Mouse (Mus musculus): ENCODE results near the gene Tmem184b. TPM values are rescaled to one million over a fixed set of nuclear protein-coding genes. Genes with fewer than 3 reads are reported as not detected.

Tmem184b gene
- 43.6 and 46.4 TPM in 2 replicates for polyA plus RNA-seq (2015; fragmentation: Nextera tagmentation; extraction: Ambion mirVana)

- peak within 1 kb of the TSS; percentile 69 for H3K27ac ChIP-seq (ENCODE audit: low read length)
- peak within 1 kb of the TSS; percentile 91 for H3K9ac ChIP-seq (ENCODE audit: low read depth, low read length)
- peak; percentile 91 for ATAC-seq
- WGBS: under 1% methylated on average over 89 of the region's 90 CpGs
- peak within 1 kb of the TSS; percentile 74 for H3K4me2 ChIP-seq (ENCODE audit: low read depth, low read length)
- H3K27me3 ChIP-seq (replicated peaks; ENCODE audit: control insufficient read depth, insufficient read depth, low read length): no peaks in the 10 kb centered on the region
- H3K4me3 ChIP-seq (ENCODE audit: low read length): peak within 1 kb of the TSS; percentile 96
- H3K9me3 ChIP-seq (ENCODE audit: control insufficient read depth, low read length): no peaks in the 10 kb centered on the region
- H3K4me1 ChIP-seq (ENCODE audit: control insufficient read depth, insufficient read depth, low read length): peaks cover 38% of the 10 kb centered on the region
- H3K36me3 ChIP-seq (ENCODE audit: control insufficient read depth, insufficient read depth, low read length): no peaks in the 10 kb centered on the region
Observed at GRCm38 (mm10) chr15:79402836-79403762, at the start of gene Tmem184b. Gene Tmem184b, minus strand, starts transcription at chr15:79403569.

- no peak for ATAC-seq
- WGBS: 94% methylated on average over 3 of the region's 3 CpGs
- Histone ChIP-seq H3K4me3 (ENCODE audit: low read length) (no peak overlapping the region), H3K4me2 (ENCODE audit: low read depth, low read length) (no peak overlapping the region), H3K9ac (ENCODE audit: low read depth, low read length) (no peak overlapping the region), H3K27ac (ENCODE audit: low read length) (no peak overlapping the region), H3K36me3 (ENCODE audit: control insufficient read depth, insufficient read depth, low read length) (no peaks in the 10 kb centered on the region), H3K27me3 (replicated peaks; ENCODE audit: control insufficient read depth, insufficient read depth, low read length) (no peaks in the 10 kb centered on the region), H3K4me1 (ENCODE audit: control insufficient read depth, insufficient read depth, low read length) (no peaks in the 10 kb centered on the region), H3K9me3 (ENCODE audit: control insufficient read depth, low read length) (no peaks in the 10 kb centered on the region)
Observed at GRCm38 (mm10) chr15:79448041-79448440, 44.7 kb upstream of the Tmem184b start.

GRCm38 (mm10) chr15:79445786-79446654 is 42.7 kb upstream of the Tmem184b start:
- H3K4me3 ChIP-seq (ENCODE audit: low read length): no peak overlapping the region
- H3K4me1 ChIP-seq (ENCODE audit: control insufficient read depth, insufficient read depth, low read length): peaks cover 3% of the 10 kb centered on the region; the same call in 1 of the 2 replicates
- H3K27me3 ChIP-seq (replicated peaks; ENCODE audit: control insufficient read depth, insufficient read depth, low read length): no peaks in the 10 kb centered on the region
- no peak overlapping the region for H3K4me2 ChIP-seq (ENCODE audit: low read depth, low read length)
- H3K9me3 ChIP-seq (ENCODE audit: control insufficient read depth, low read length): no peaks in the 10 kb centered on the region
- 75% methylated on average over 8 of the region's 8 CpGs for WGBS
- H3K9ac ChIP-seq (ENCODE audit: low read depth, low read length): no peak overlapping the region
- ATAC-seq: no peak
- H3K36me3 ChIP-seq (ENCODE audit: control insufficient read depth, insufficient read depth, low read length): no peaks in the 10 kb centered on the region
- no peak overlapping the region for H3K27ac ChIP-seq (ENCODE audit: low read length)

GRCm38 (mm10) chr15:79443856-79444410 is 40.6 kb upstream of the Tmem184b start:
- WGBS: 61% methylated on average over 7 of the region's 7 CpGs

GRCm38 (mm10) chr15:79442961-79443518 is 39.7 kb upstream of the Tmem184b start:
- 83% methylated on average over 9 of the region's 9 CpGs for WGBS
- Histone ChIP-seq H3K27ac (ENCODE audit: low read length) (no peak overlapping the region), H3K9ac (ENCODE audit: low read depth, low read length) (no peak overlapping the region), H3K27me3 (replicated peaks; ENCODE audit: control insufficient read depth, insufficient read depth, low read length) (no peaks in the 10 kb centered on the region), H3K36me3 (ENCODE audit: control insufficient read depth, insufficient read depth, low read length) (no peaks in the 10 kb centered on the region), H3K4me1 (ENCODE audit: control insufficient read depth, insufficient read depth, low read length) (peaks cover 28% of the 10 kb centered on the region), H3K4me3 (ENCODE audit: low read length) (no peak overlapping the region), H3K4me2 (ENCODE audit: low read depth, low read length) (no peak overlapping the region), H3K9me3 (ENCODE audit: control insufficient read depth, low read length) (no peaks in the 10 kb centered on the region)
- no peak for ATAC-seq

More at GRCm38 (mm10) chr15:79443856-79444410, 40.6 kb upstream of the Tmem184b start:
- Histone ChIP-seq H3K36me3 (ENCODE audit: control insufficient read depth, insufficient read depth, low read length) (no peaks in the 10 kb centered on the region), H3K9me3 (ENCODE audit: control insufficient read depth, low read length) (no peaks in the 10 kb centered on the region), H3K27me3 (replicated peaks; ENCODE audit: control insufficient read depth, insufficient read depth, low read length) (no peaks in the 10 kb centered on the region), H3K27ac (ENCODE audit: low read length) (no peak overlapping the region), H3K4me3 (ENCODE audit: low read length) (no peak overlapping the region), H3K9ac (ENCODE audit: low read depth, low read length) (0 out of 2 replicates have a peak overlapping the region, but pooled peaks have one; percentile 6), H3K4me1 (ENCODE audit: control insufficient read depth, insufficient read depth, low read length) (peaks cover 23% of the 10 kb centered on the region), H3K4me2 (ENCODE audit: low read depth, low read length) (no peak overlapping the region)
- ATAC-seq: no peak

GRCm38 (mm10) chr15:79442257-79442611 is 38.9 kb upstream of the Tmem184b start:
- 0 out of 2 replicates have a peak, but pooled peaks cover 4% of the 10 kb centered on the region for H3K36me3 ChIP-seq (ENCODE audit: control insufficient read depth, insufficient read depth, low read length)
- 4% methylated on average over 6 of the region's 6 CpGs for WGBS
- ATAC-seq: peak; percentile 20; the same call in 1 of the 2 replicates
- H3K4me1 ChIP-seq (ENCODE audit: control insufficient read depth, insufficient read depth, low read length): peaks cover 28% of the 10 kb centered on the region
- H3K27ac ChIP-seq (ENCODE audit: low read length): peak overlapping the region; percentile 91
- peak overlapping the region; percentile 97 for H3K9ac ChIP-seq (ENCODE audit: low read depth, low read length)
- peak overlapping the region; percentile 58 for H3K4me2 ChIP-seq (ENCODE audit: low read depth, low read length)
- H3K4me3 ChIP-seq (ENCODE audit: low read length): peak overlapping the region; percentile 87
- H3K9me3 ChIP-seq (ENCODE audit: control insufficient read depth, low read length): no peaks in the 10 kb centered on the region
- no peaks in the 10 kb centered on the region for H3K27me3 ChIP-seq (replicated peaks; ENCODE audit: control insufficient read depth, insufficient read depth, low read length)

- peak overlapping the region; percentile 58 for H3K4me2 ChIP-seq (ENCODE audit: low read depth, low read length)
- H3K27ac ChIP-seq (ENCODE audit: low read length): peak overlapping the region; percentile 91
- no peaks in the 10 kb centered on the region for H3K27me3 ChIP-seq (replicated peaks; ENCODE audit: control insufficient read depth, insufficient read depth, low read length)
- H3K9ac ChIP-seq (ENCODE audit: low read depth, low read length): peak overlapping the region; percentile 97
- ATAC-seq: peak; percentile 71
- H3K4me3 ChIP-seq (ENCODE audit: low read length): peak overlapping the region; percentile 87
- no peaks in the 10 kb centered on the region for H3K9me3 ChIP-seq (ENCODE audit: control insufficient read depth, low read length)
- 0 out of 2 replicates have a peak, but pooled peaks cover 4% of the 10 kb centered on the region for H3K36me3 ChIP-seq (ENCODE audit: control insufficient read depth, insufficient read depth, low read length)
- peaks cover 28% of the 10 kb centered on the region for H3K4me1 ChIP-seq (ENCODE audit: control insufficient read depth, insufficient read depth, low read length)
- WGBS: 1% methylated on average over 83 of the region's 107 CpGs
Observed at GRCm38 (mm10) chr15:79441331-79442256, 38.2 kb upstream of the Tmem184b start.

- Histone ChIP-seq H3K27me3 (replicated peaks; ENCODE audit: control insufficient read depth, insufficient read depth, low read length) (no peaks in the 10 kb centered on the region), H3K4me3 (ENCODE audit: low read length) (peak overlapping the region; percentile 87), H3K9ac (ENCODE audit: low read depth, low read length) (peak overlapping the region; percentile 97), H3K27ac (ENCODE audit: low read length) (peak overlapping the region; percentile 91), H3K4me2 (ENCODE audit: low read depth, low read length) (peak overlapping the region; percentile 58), H3K36me3 (ENCODE audit: control insufficient read depth, insufficient read depth, low read length) (0 out of 2 replicates have a peak, but pooled peaks cover 4% of the 10 kb centered on the region), H3K9me3 (ENCODE audit: control insufficient read depth, low read length) (no peaks in the 10 kb centered on the region), H3K4me1 (ENCODE audit: control insufficient read depth, insufficient read depth, low read length) (peaks cover 31% of the 10 kb centered on the region)
- peak; percentile 10 for ATAC-seq
- 14% methylated on average over 11 of the region's 11 CpGs for WGBS
Observed at GRCm38 (mm10) chr15:79440651-79441330, 37.4 kb upstream of the Tmem184b start.

Data from intestine, embryonic 16.5 days (tissue).